Mouse (Mus musculus) mesoderm, embryonic 11.5 days (tissue): ENCODE measurements at regions not wholly inside any gene's neighbourhood (a gene's known extent, or its start where the extent isn't known, plus 50 kb on each side); places are given as distances from the start of the nearest gene placed in this dataset.
A peak's percentile ranks its signal among the peaks of the same experiment; 100 is the strongest.

ENCODE experiments used
- DNase-seq: peaks from one replicate; pipeline ENCODE4 v3.0.0-alpha.2; 2012; ENCODE audit warnings: low read depth, low spot score

- DNase-seq: no peak
Measured at GRCm38 (mm10) chr15:17715584-17715983, 987.0 kb downstream of the Cdh9 start.

GRCm38 (mm10) chr15:17730651-17731050 is 1002.1 kb downstream of the Cdh9 start:
- DNase-seq: no peak

GRCm38 (mm10) chr15:17770225-17770677 is 1041.7 kb downstream of the Cdh9 start:
- DNase-seq: no peak

GRCm38 (mm10) chr15:17779788-17780187 is 1039.0 kb upstream of the Cdh10 start:
- no peak for DNase-seq

- no peak for DNase-seq
Measured at GRCm38 (mm10) chr15:17783368-17783767, 1035.4 kb upstream of the Cdh10 start.

- DNase-seq: no peak
Measured at GRCm38 (mm10) chr15:17797516-17797915, 1021.2 kb upstream of the Cdh10 start.

GRCm38 (mm10) chr15:17801424-17801823 is 1017.3 kb upstream of the Cdh10 start:
- DNase-seq: no peak

- no peak for DNase-seq
Measured at GRCm38 (mm10) chr15:17803107-17803506, 1015.6 kb upstream of the Cdh10 start.

GRCm38 (mm10) chr15:17830376-17830775 is 988.4 kb upstream of the Cdh10 start:
- DNase-seq: no peak

- no peak for DNase-seq
Measured at GRCm38 (mm10) chr15:17831987-17832386, 986.8 kb upstream of the Cdh10 start.

GRCm38 (mm10) chr15:17880168-17880567 is 938.6 kb upstream of the Cdh10 start:
- DNase-seq: no peak

- no peak for DNase-seq
Measured at GRCm38 (mm10) chr15:17889309-17889708, 929.4 kb upstream of the Cdh10 start.

GRCm38 (mm10) chr15:17900026-17900425 is 918.7 kb upstream of the Cdh10 start:
- no peak for DNase-seq

- DNase-seq: no peak
Measured at GRCm38 (mm10) chr15:17912241-17912640, 906.5 kb upstream of the Cdh10 start.

GRCm38 (mm10) chr15:17932573-17932972 is 886.2 kb upstream of the Cdh10 start:
- no peak for DNase-seq

- no peak for DNase-seq
Measured at GRCm38 (mm10) chr15:17933875-17934274, 884.9 kb upstream of the Cdh10 start.

GRCm38 (mm10) chr15:17935473-17935872 is 883.3 kb upstream of the Cdh10 start:
- no peak for DNase-seq

- DNase-seq: no peak
Measured at GRCm38 (mm10) chr15:17962778-17963177, 856.0 kb upstream of the Cdh10 start.

- no peak for DNase-seq
Measured at GRCm38 (mm10) chr15:17963240-17964209, 855.2 kb upstream of the Cdh10 start.

- no peak for DNase-seq
Measured at GRCm38 (mm10) chr15:17987763-17988162, 831.0 kb upstream of the Cdh10 start.

GRCm38 (mm10) chr15:18032626-18033025 is 786.1 kb upstream of the Cdh10 start:
- no peak for DNase-seq

GRCm38 (mm10) chr15:18052219-18053030 is 766.3 kb upstream of the Cdh10 start:
- DNase-seq: peak; percentile 9
